Mouse (Mus musculus): ENCODE results near the gene Klhl29.
A peak's percentile ranks its signal among the peaks of the same experiment; 100 is the strongest.

Klhl29 gene

GRCm38 (mm10) chr12:5375616-5376461 lies at the start of gene Klhl29:
Gene Klhl29 (minus strand): TSS chr12:5375682.
- peak; percentile 90 for DNase-seq (ENCODE audit: low spot score)

- DNase-seq (ENCODE audit: low spot score), result no peak
Observed at GRCm38 (mm10) chr12:5425276-5425675, 49.8 kb upstream of the Klhl29 start.

GRCm38 (mm10) chr12:5415806-5416205 lies 40.3 kb upstream of the Klhl29 start:
- no peak for DNase-seq (ENCODE audit: low spot score)

DNA sequence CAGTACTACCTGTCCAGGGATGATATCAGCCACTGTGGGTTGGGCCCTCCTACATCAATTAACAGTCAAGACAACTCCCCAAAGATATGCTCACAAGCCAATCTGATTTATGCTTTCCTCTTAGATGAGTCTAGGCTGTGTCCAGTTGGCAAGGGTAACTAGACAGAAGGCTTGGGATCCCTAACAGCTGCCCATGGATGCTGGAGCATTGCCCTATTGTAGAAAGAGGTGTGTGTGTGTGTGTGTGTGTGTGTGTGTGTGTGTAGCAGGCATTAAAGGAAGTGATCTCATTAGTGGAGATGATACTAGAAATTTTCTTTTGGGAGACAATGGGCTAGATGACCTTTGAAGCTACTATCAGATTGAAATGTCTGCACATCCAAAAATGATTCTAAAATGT lies 38.5 kb upstream of the Klhl29 start:
- DNase-seq (ENCODE audit: low spot score), result no peak

DNA sequence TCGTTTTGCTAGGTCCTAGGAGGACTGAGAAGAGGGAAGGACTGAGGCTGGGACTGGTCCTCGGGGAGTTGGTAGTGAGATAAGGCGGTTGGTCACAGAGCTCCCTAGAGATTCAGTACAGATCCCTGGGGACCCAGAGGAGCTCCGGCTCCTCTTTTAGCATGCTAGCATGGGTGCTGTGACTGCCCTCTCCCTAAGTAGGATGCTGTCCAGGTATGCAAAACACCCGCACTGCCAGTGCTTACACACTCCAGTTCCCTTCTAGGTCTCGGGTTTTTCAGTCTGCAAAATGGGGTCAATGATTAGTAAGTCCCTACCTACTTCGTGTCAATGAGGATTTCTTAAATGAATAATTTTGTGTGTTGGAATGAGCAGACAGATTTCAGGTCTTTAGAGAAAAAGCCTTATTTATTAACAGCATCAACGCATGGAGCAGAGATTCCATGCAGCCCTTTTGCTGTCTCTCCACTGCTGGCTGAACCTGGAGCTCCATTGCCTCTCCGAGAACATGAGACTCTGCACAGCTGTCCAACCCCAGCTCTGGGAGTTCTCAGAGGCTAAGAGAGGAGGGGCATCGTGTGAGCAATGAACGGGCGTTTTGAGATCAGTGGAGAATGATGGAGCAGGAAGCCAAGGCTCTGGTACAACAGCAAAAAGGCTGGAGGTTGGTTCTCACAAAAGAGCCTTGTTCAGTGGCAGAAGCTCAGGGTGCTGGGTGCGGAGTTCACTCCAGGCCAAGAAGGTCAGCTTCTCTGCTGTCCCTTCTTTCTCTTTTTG lies 36.5 kb upstream of the Klhl29 start:
- no peak for DNase-seq (ENCODE audit: low spot score)

GRCm38 (mm10) chr12:5411346-5411745 lies 35.9 kb upstream of the Klhl29 start:
- DNase-seq (ENCODE audit: low spot score), result no peak

DNA sequence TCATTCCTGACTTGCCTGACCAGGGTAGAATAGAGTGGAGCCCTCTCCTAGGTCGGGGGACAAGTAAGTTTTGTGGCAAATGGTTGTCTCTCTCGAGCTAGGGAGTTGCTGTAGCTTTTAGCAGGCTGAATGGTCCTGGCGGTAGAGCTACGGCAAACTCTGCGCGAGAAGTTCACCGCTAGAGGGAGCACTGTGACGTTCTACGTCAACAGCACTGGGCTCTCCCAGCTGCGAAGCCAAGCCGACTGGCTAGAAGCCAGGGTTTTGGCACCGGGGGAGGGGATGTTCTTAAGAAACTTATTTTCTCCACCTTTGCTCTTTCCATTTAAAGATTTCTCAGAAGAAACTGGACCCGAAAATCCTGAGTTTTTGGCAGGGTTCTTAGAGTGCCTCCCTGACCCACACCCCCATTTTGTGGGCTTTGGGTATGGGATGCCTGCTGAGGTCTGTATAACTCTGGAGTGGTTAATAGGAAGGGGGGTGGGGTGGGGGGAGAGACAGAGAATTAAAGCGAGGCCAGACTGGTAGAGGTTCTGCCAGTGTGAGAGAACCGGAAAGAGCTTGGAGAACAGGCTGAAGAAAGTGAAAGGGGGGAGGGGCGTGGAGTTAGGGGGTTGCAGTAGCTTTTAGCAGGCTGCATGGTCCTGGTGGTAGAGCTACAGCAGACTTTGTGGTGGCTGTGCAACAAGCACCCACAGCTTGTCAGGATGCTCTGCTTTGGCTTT lies 35.1 kb upstream of the Klhl29 start:
- peak; percentile 96 for DNase-seq (ENCODE audit: low spot score)

- DNase-seq (ENCODE audit: low spot score), result no peak
Observed at GRCm38 (mm10) chr12:5407175-5407574, 31.7 kb upstream of the Klhl29 start.

GRCm38 (mm10) chr12:5397423-5397822 lies 21.9 kb upstream of the Klhl29 start:
- DNase-seq (ENCODE audit: low spot score), result no peak

DNA sequence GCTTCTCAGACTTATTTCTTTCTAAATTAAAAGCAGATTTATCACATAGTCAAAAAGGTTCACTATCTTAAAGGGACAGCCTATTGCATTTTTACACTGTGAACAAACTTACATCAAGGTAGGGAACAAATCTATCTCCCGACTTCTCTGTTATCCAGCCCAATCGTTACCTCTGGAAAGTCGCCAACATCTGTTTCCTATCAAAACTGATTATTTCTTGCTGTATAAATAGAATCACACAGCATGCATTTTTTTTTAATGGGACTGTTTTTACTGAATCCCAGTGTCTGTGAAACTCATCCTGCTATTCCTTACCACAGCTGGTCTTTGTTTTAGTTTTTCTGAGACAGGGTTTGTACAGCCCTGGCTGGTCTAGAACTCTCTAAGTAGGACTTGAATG lies 19.7 kb upstream of the Klhl29 start:
- no peak for DNase-seq (ENCODE audit: low spot score)

DNA sequence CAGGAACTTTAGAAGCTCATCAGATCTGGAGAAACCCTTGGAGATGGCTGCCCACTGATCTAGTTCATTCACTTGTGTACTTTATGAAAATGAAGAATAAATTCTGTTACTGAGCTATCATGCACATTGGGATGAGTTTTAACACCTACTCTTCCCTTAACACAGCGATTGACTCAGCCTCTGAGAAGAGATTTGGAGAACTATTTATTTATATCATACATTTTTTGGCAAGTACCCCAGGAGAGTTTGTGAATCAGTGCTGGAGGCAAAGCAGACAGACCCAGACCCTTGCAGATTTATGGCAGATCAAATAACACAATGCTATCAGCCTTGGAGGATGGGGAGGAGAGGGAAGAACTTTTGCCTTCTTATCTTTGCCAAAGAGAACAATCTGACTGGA lies 11.6 kb upstream of the Klhl29 start:
- no peak for DNase-seq (ENCODE audit: low spot score)

DNA sequence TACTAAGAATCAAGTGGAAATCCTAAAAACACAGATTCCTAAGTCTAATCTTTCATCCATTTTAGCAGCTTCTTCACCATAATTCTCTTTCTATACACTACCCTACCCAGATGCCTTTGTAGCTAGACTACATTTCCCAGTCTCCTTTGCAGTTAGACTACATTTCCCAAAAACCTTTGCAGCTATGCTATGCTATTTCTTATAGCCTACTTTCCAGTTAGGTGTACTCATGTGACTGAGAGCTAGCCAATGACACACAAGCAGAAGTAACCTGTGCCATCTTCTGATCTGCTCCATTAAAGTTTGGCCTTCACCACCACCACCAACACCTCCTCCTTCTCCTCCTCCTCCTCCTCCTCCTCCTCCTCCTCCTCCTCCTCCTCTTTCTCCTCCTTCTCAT lies 11.2 kb upstream of the Klhl29 start:
- no peak for DNase-seq (ENCODE audit: low spot score)

GRCm38 (mm10) chr12:5381694-5382093 lies 6.2 kb upstream of the Klhl29 start:
- no peak for DNase-seq (ENCODE audit: low spot score)

- peak; percentile 62 for DNase-seq (ENCODE audit: low spot score)
Observed at GRCm38 (mm10) chr12:5374684-5375615, 532 bp downstream of the Klhl29 start.

GRCm38 (mm10) chr12:5374196-5374683 lies 1.2 kb downstream of the Klhl29 start:
- DNase-seq (ENCODE audit: low spot score), result no peak

- DNase-seq (ENCODE audit: low spot score), result peak; percentile 56
Observed at GRCm38 (mm10) chr12:5373641-5374195, 1.8 kb downstream of the Klhl29 start.

GRCm38 (mm10) chr12:5369396-5369795 lies 6.1 kb downstream of the Klhl29 start:
- no peak for DNase-seq (ENCODE audit: low spot score)

DNA sequence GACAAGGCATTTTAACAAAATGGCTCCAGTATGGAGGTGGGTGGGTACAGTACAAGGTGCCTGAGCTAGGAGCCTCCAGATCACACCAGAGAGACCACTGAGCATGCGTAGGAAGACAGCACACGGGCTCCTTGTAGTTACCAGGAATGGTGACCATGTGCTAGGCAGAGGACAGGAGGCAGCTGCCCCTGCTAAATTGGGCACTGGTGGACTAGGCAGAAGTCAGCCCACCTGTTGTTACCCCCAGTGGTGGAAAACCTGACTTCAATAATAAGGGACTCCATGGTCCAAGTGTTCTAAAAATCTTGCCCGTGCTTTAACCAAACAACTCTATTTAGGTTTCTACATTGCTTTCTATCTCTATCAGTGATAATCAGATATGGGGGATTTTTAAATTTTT lies 10.6 kb downstream of the Klhl29 start:
- DNase-seq (ENCODE audit: low spot score), result no peak

DNA sequence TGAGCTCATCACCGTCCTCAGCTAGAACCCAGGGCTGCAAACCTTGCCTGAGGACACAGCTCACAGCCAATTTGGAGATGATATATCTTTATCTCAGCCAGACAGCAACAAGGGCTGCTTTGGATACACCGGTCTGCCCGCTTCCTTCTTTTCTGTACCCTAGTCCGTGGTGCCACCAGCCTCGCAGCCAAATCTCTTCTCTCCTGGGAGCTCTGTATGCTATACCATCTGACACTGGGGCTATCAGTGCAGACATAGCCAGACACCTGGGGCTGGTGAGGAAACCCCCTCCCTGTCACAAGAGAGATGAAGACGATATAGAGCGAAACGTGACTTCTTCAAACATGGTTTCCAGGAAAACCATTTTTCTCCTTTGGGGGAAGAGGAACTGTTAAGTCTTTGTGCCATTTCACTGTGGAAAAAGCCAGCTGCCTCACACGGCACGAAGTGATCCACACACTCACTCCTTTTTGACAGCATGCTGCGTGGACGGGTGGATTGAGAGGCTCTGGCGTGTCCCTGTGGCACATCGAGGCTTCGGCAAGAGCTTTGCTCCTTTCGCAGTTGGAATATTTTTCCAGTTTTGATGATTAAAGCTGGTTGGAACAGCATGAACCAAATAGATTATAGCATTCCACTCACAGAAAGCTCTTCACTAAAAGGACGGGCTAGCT lies 11.4 kb downstream of the Klhl29 start:
- no peak for DNase-seq (ENCODE audit: low spot score)

- DNase-seq (ENCODE audit: low spot score), result peak; percentile 56
Observed at GRCm38 (mm10) chr12:5359065-5359464, 16.4 kb downstream of the Klhl29 start.

Measured in testis, postnatal 10 days (tissue).